Mouse (Mus musculus) cerebral cortex, adult 2 months (tissue): ENCODE measurements around the gene 6030498E09Rik.

Source experiments
- WGBS: fragments of 180-500 bp; shearing (Covaris S2); methylation state at CpG from one replicate; pipeline ENCODE4 v1.1.7; 2018; 5-methylcytosine and 5-hydroxymethylcytosine counted together

Gene 6030498E09Rik

GRCm38 (mm10) chrX:38772478-38772877 lies at the start of gene 6030498E09Rik:
Gene 6030498E09Rik (plus strand): TSS chrX:38772671.
- WGBS = 70% methylated on average over 9 of the region's 9 CpGs

- 30% methylated on average over 5 of the region's 5 CpGs for WGBS
Observed at GRCm38 (mm10) chrX:38730081-38730480, 42.4 kb upstream of the 6030498E09Rik start.

GRCm38 (mm10) chrX:38730639-38731038 lies 41.8 kb upstream of the 6030498E09Rik start:
- 52% methylated on average over 2 of the region's 2 CpGs for WGBS

- 84% methylated on average over 5 of the region's 5 CpGs for WGBS
Observed at GRCm38 (mm10) chrX:38733683-38734082, 38.8 kb upstream of the 6030498E09Rik start.

GRCm38 (mm10) chrX:38734916-38735880 lies 37.3 kb upstream of the 6030498E09Rik start:
- WGBS = 40% methylated on average over 13 of the region's 13 CpGs

GRCm38 (mm10) chrX:38771453-38771852 lies 1.0 kb upstream of the 6030498E09Rik start:
- WGBS = 69% methylated on average over 2 of the region's 2 CpGs

- 22% methylated on average over 3 of the region's 3 CpGs for WGBS
Observed at GRCm38 (mm10) chrX:38771886-38772285, 585 bp upstream of the 6030498E09Rik start.

- 45% methylated on average over 3 of the region's 3 CpGs for WGBS
Observed at GRCm38 (mm10) chrX:38794373-38794772, 21.9 kb downstream of the 6030498E09Rik start.

GRCm38 (mm10) chrX:38813934-38814333 lies 41.5 kb downstream of the 6030498E09Rik start:
- 59% methylated on average over 3 of the region's 3 CpGs for WGBS

- 44% methylated on average over 3 of the region's 3 CpGs for WGBS
Observed at GRCm38 (mm10) chrX:38816841-38817240, 44.4 kb downstream of the 6030498E09Rik start.

- 32% methylated on average over 1 of the region's 1 CpGs for WGBS
Observed at GRCm38 (mm10) chrX:38958571-38958970, 186.1 kb downstream of the 6030498E09Rik start.

- WGBS = 87% methylated on average over 5 of the region's 5 CpGs
Observed at GRCm38 (mm10) chrX:38996265-38996664, 223.8 kb downstream of the 6030498E09Rik start.
